Mouse (Mus musculus): Measurements from ENCODE around the gene Olfr1104. TPM values are rescaled to one million over a fixed set of nuclear protein-coding genes. Genes with fewer than 3 reads are reported as not detected.

Olfr1104 gene
- not detected for total RNA-seq (2021)
- long read RNA-seq, experiment 1, result 0 reads
- long read RNA-seq, experiment 2, result 0 reads

GRCm38 (mm10) chr2:87026980-87027379 lies at the start of gene Olfr1104:
Gene Olfr1104, minus strand, starts transcription at chr2:87027080.
- no peak for DNase-seq (ENCODE audit: low spot score in 2 of 2)

- no peak for DNase-seq (ENCODE audit: low spot score in 2 of 2)
Measured at GRCm38 (mm10) chr2:87075717-87076116, 48.8 kb upstream of the Olfr1104 start, which contains the start of gene Olfr1107. Gene Olfr1107, minus strand, starts transcription at chr2:87075817.

- no peak for DNase-seq (ENCODE audit: low spot score in 2 of 2)
Measured at GRCm38 (mm10) chr2:87052173-87052572, 25.3 kb upstream of the Olfr1104 start, which contains the start of gene Olfr1106. Gene Olfr1106, minus strand, starts transcription at chr2:87052273.

- DNase-seq (ENCODE audit: low spot score in 2 of 2), result no peak
Measured at GRCm38 (mm10) chr2:87036431-87036830, 9.6 kb upstream of the Olfr1104 start, which contains the start of gene Olfr1105. Gene Olfr1105, minus strand, starts transcription at chr2:87036531.

- DNase-seq (ENCODE audit: low spot score in 2 of 2), result no peak
Measured at GRCm38 (mm10) chr2:86998098-86998497, 28.8 kb downstream of the Olfr1104 start, which contains the start of gene Olfr1102. Gene Olfr1102, plus strand, starts transcription at chr2:86998398.

GRCm38 (mm10) chr2:86991121-86991520 lies 35.8 kb downstream of the Olfr1104 start, which contains the start of gene Olfr1101:
Gene Olfr1101, minus strand, starts transcription at chr2:86991221.
- DNase-seq (ENCODE audit: low spot score in 2 of 2), result no peak

GRCm38 (mm10) chr2:86979854-86980253 lies 47.0 kb downstream of the Olfr1104 start, which contains the start of gene Olfr1100:
Gene Olfr1100, minus strand, starts transcription at chr2:86979954.
- no peak for DNase-seq (ENCODE audit: low spot score in 2 of 2)

Other genes with a start within 250 kb of the Olfr1104 start
- not detected for gene Olfr1093, start 244.6 kb downstream of the Olfr1104 start, total RNA-seq (2021)
- not detected for gene Olfr141, start 217.1 kb downstream of the Olfr1104 start, total RNA-seq (2021)
- not detected for gene Olfr1094, start 202.4 kb downstream of the Olfr1104 start, total RNA-seq (2021)
- not detected for gene Olfr1095, start 175.4 kb downstream of the Olfr1104 start, total RNA-seq (2021)
- not detected for gene Gm13723, start 152.3 kb downstream of the Olfr1104 start, total RNA-seq (2021)
- not detected for gene Olfr1097, start 134.9 kb downstream of the Olfr1104 start, total RNA-seq (2021)
- not detected for gene Olfr1098, start 102.5 kb downstream of the Olfr1104 start, total RNA-seq (2021)
- not detected for gene Olfr1099, start 66.4 kb downstream of the Olfr1104 start, total RNA-seq (2021)
- not detected for gene Olfr1100, start 47.1 kb downstream of the Olfr1104 start, total RNA-seq (2021)
- gene Olfr1101, start 35.9 kb downstream of the Olfr1104 start, total RNA-seq (2021), result not detected
- not detected for gene Olfr1102, start 28.7 kb downstream of the Olfr1104 start, total RNA-seq (2021)
- not detected for gene Olfr1105, start 9.5 kb upstream of the Olfr1104 start, total RNA-seq (2021)
- gene Olfr1106, start 25.2 kb upstream of the Olfr1104 start, total RNA-seq (2021), result not detected
- not detected for gene Olfr1107, start 48.7 kb upstream of the Olfr1104 start, total RNA-seq (2021)
- not detected for gene Olfr1109, start 68.9 kb upstream of the Olfr1104 start, total RNA-seq (2021)
- gene Olfr259, start 87.5 kb upstream of the Olfr1104 start, total RNA-seq (2021), result not detected
- gene Olfr1110, start 113.2 kb upstream of the Olfr1104 start, total RNA-seq (2021), result not detected
- gene Olfr1111, start 125.5 kb upstream of the Olfr1104 start, total RNA-seq (2021), result not detected
- not detected for gene Olfr1112, start 160.7 kb upstream of the Olfr1104 start, total RNA-seq (2021)
- not detected for gene Olfr1113, start 181.9 kb upstream of the Olfr1104 start, total RNA-seq (2021)
- gene Olfr1115, start 220.9 kb upstream of the Olfr1104 start, total RNA-seq (2021), result not detected
- gene Olfr1116, start 240.5 kb upstream of the Olfr1104 start, total RNA-seq (2021), result not detected